ENCODE assay signal across 8 mouse cellular contexts in the genomic region with DNA sequence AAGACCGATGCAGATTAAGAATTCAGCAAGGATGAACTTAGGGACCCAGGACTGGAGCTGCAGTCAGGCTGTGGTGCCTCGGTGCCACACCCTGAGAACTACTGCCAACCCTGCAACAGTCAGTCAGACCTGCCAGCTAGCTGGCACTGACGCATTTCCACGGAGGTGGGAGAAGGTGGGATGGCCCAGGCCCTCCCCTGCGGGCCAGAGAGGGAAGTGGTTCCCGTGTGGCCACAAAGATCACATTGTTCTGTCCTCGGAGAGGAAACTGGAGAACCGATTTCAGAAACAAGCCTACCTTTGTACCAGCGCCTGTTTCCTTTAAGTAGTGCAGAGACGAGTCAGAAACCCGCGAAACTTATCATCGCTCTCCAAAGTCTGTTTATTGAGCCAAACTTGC. TPM values are rescaled to one million over a fixed set of nuclear protein-coding genes. Genes with fewer than 3 reads are reported as not detected.
DNase-seq lines count a peak whose midpoint lies in the region; ATAC-seq and TF ChIP-seq lines count a peak whose summit lies in the region.

No protein-coding gene starts in this region.

- no peak for TF ChIP-seq CTCF in kidney, adult 2 months (conservative IDR thresholded peaks at IDR 0.05; ENCODE audit: insufficient read depth, insufficient read length, low read depth, low read length)

- no peaks in the 10 kb centered on the region for H3K36me3 ChIP-seq in kidney, adult 2 months (ENCODE audit: control insufficient read depth, insufficient read depth, low read length)

- peak; percentile 64 for ATAC-seq in granulocyte monocyte progenitor cell, adult 5-6 weeks (replicated peaks; ENCODE audit: poor library complexity, severe bottlenecking)

- H3K27me3 ChIP-seq in kidney, adult 2 months (replicated peaks; ENCODE audit: control insufficient read depth, insufficient read depth, low read length) = no peaks in the 10 kb centered on the region

- TF ChIP-seq POLR2A in kidney, adult 2 months (IDR thresholded peaks at IDR 0.05; ENCODE audit: low read depth, low read length) = no peak

- WGBS in kidney, adult 2 months = 48% methylated on average over 13 of the region's 13 CpGs

- H3K4me1 ChIP-seq in kidney, adult 2 months (ENCODE audit: control insufficient read depth, insufficient read depth, low read length) = peaks cover 38% of the 10 kb centered on the region

- peak; percentile 65 for DNase-seq in testis, postnatal 14 days (ENCODE audit: low spot score)
- DNase-seq in testis, postnatal 10 days (ENCODE audit: low spot score) = no peak
- peak; percentile 71 for DNase-seq in kidney, adult 2 months
- peak; percentile 66 for DNase-seq in lung, postnatal 14 days
- no peak for DNase-seq in right cerebral cortex, adult 2 months (ENCODE audit: low spot score in 2 of 2)
- DNase-seq in layer of hippocampus, adult 9-10 months (ENCODE audit: low spot score) = no peak
- no peak for DNase-seq in cerebellum, postnatal 4 days (ENCODE audit: low spot score in 2 of 2)

- peak overlapping the region; percentile 71 for H3K27ac ChIP-seq in kidney, adult 2 months (ENCODE audit: insufficient read depth, low read depth, low read length)

- H3K4me3 ChIP-seq in kidney, adult 2 months (ENCODE audit: insufficient read depth, low read depth, low read length) = no peak overlapping the region

RNA-seq across cellular contexts. Expression of gene Lrp5, which starts 17.3 kb away (rescaled TPM):
- total RNA-seq in granulocyte monocyte progenitor cell, adult 5-6 weeks (2014; fragmentation: Nextera tagmentation) = 28.0 and 36.6 TPM in 2 replicates
- 12.5 and 15.1 TPM in 2 replicates for total RNA-seq in granulocyte monocyte progenitor cell, adult 5-6 weeks (2017)
- 33.9 and 34.2 TPM in 2 replicates for polyA plus RNA-seq in kidney, adult 2 months (2012; rRNA removed)

RNA-seq across cellular contexts. Expression of gene 1810055G02Rik, which starts 39.0 kb away (rescaled TPM):
- total RNA-seq in granulocyte monocyte progenitor cell, adult 5-6 weeks (2014; fragmentation: Nextera tagmentation) = 10.0 and 13.4 TPM in 2 replicates
- 4.5 and 9.0 TPM in 2 replicates for total RNA-seq in granulocyte monocyte progenitor cell, adult 5-6 weeks (2017)
- polyA plus RNA-seq in kidney, adult 2 months (2012; rRNA removed) = 18.8 and 23.3 TPM in 2 replicates

Comparison
In these comparisons a context has a peak if more than half of its experiments do, and no peak if none do; other contexts are left out.
1. DNase-seq: peak in testis, postnatal 14 days (single experiment), kidney, adult 2 months (single experiment) and lung, postnatal 14 days (single experiment); none in testis, postnatal 10 days (single experiment), right cerebral cortex, adult 2 months (0 of 2), layer of hippocampus, adult 9-10 months (single experiment) and cerebellum, postnatal 4 days (0 of 2).